Mouse (Mus musculus) cerebellum, adult 11-12 months (tissue): ENCODE data around the gene Ablim2.

Experiments used
- DNase-seq: peaks from one replicate; pipeline ENCODE4 v3.0.0; 2022

Gene Ablim2

GRCm38 (mm10) chr5:35757639-35758001 lies at the start of gene Ablim2:
TSS of gene Ablim2 (plus strand) at chr5:35757880.
- DNase-seq = peak; percentile 98

GRCm38 (mm10) chr5:35710481-35710880 lies 47.2 kb upstream of the Ablim2 start:
- no peak for DNase-seq

- DNase-seq = no peak
Measured at GRCm38 (mm10) chr5:35710931-35711330, 46.7 kb upstream of the Ablim2 start.

GRCm38 (mm10) chr5:35712517-35712916 lies 45.2 kb upstream of the Ablim2 start:
- DNase-seq = no peak

- DNase-seq = peak; percentile 56
Measured at GRCm38 (mm10) chr5:35713649-35714354, 43.9 kb upstream of the Ablim2 start.

GRCm38 (mm10) chr5:35717455-35717854 lies 40.2 kb upstream of the Ablim2 start:
- DNase-seq = no peak

GRCm38 (mm10) chr5:35717946-35718345 lies 39.7 kb upstream of the Ablim2 start:
- no peak for DNase-seq

GRCm38 (mm10) chr5:35718817-35719216 lies 38.9 kb upstream of the Ablim2 start:
- no peak for DNase-seq

GRCm38 (mm10) chr5:35719343-35719742 lies 38.3 kb upstream of the Ablim2 start:
- no peak for DNase-seq

GRCm38 (mm10) chr5:35719880-35720279 lies 37.8 kb upstream of the Ablim2 start:
- DNase-seq = no peak

- DNase-seq = no peak
Measured at GRCm38 (mm10) chr5:35721933-35722332, 35.7 kb upstream of the Ablim2 start.

GRCm38 (mm10) chr5:35722654-35723053 lies 35.0 kb upstream of the Ablim2 start:
- DNase-seq = no peak

GRCm38 (mm10) chr5:35723900-35724299 lies 33.8 kb upstream of the Ablim2 start:
- DNase-seq = no peak

- DNase-seq = no peak
Measured at GRCm38 (mm10) chr5:35725840-35726239, 31.8 kb upstream of the Ablim2 start.

GRCm38 (mm10) chr5:35727447-35727846 lies 30.2 kb upstream of the Ablim2 start:
- DNase-seq = no peak

- DNase-seq = no peak
Measured at GRCm38 (mm10) chr5:35728344-35728956, 29.2 kb upstream of the Ablim2 start.

- DNase-seq = peak; percentile 81
Measured at GRCm38 (mm10) chr5:35728957-35729460, 28.7 kb upstream of the Ablim2 start.

GRCm38 (mm10) chr5:35729844-35730243 lies 27.8 kb upstream of the Ablim2 start:
- DNase-seq = peak; percentile 31

- DNase-seq = no peak
Measured at GRCm38 (mm10) chr5:35730552-35730951, 27.1 kb upstream of the Ablim2 start.

GRCm38 (mm10) chr5:35731006-35731405 lies 26.7 kb upstream of the Ablim2 start:
- DNase-seq = no peak

GRCm38 (mm10) chr5:35733523-35733922 lies 24.2 kb upstream of the Ablim2 start:
- DNase-seq = no peak

GRCm38 (mm10) chr5:35737231-35737901 lies 20.3 kb upstream of the Ablim2 start:
- peak; percentile 38 for DNase-seq

GRCm38 (mm10) chr5:35739005-35739404 lies 18.7 kb upstream of the Ablim2 start:
- no peak for DNase-seq
